15 mouse cellular contexts compared by ENCODE assay signal in genomic region chr16:64275420-64275819, GRCm38 (mm10).
A peak's percentile ranks its signal among the peaks of the same experiment; 100 is the strongest.
DNase-seq lines count a peak whose midpoint lies in the region; ATAC-seq lines count a peak whose summit lies in the region.
"Had no signal": no experiment of that assay in that cellular context is flagged by ENCODE, and none has a peak within 500 bp of the region (broad histone marks: within the 10 kb centered on the region; RNA-seq: fewer than 3 reads in every experiment).

No protein-coding gene starts in this region.

- H3K36me3 ChIP-seq in forebrain, embryonic 14.5 days (ENCODE audit: control insufficient read depth, insufficient read depth, low read length), result no peaks in the 10 kb centered on the region
- H3K36me3 ChIP-seq in hindbrain, embryonic 16.5 days (ENCODE audit: control insufficient read depth, insufficient read depth, low read length), result no peaks in the 10 kb centered on the region
- no peaks in the 10 kb centered on the region for H3K36me3 ChIP-seq in neural tube, embryonic 13.5 days
- H3K36me3 ChIP-seq: heart, embryonic 12.5 days; liver, embryonic 13.5 days; stomach, embryonic 15.5 days had no signal

- H3K4me2 ChIP-seq in forebrain, embryonic 14.5 days (ENCODE audit: low read length), result no peak overlapping the region
- H3K4me2 ChIP-seq in hindbrain, embryonic 16.5 days (ENCODE audit: low read length), result no peak overlapping the region
- H3K4me2 ChIP-seq in neural tube, embryonic 13.5 days, result no peak overlapping the region
- H3K4me2 ChIP-seq: heart, embryonic 12.5 days; liver, embryonic 13.5 days; stomach, embryonic 15.5 days had no signal

- no peaks in the 10 kb centered on the region for H3K27me3 ChIP-seq in forebrain, embryonic 14.5 days (replicated peaks; ENCODE audit: control insufficient read depth, insufficient read depth, low read length)
- H3K27me3 ChIP-seq in hindbrain, embryonic 16.5 days (replicated peaks; ENCODE audit: control insufficient read depth, insufficient read depth, low read length), result no peaks in the 10 kb centered on the region
- no peaks in the 10 kb centered on the region for H3K27me3 ChIP-seq in neural tube, embryonic 13.5 days
- H3K27me3 ChIP-seq: CH12.LX; heart, embryonic 12.5 days; liver, embryonic 13.5 days; stomach, embryonic 15.5 days had no signal

- peak; percentile 93 for ATAC-seq in forebrain, embryonic 14.5 days
- peak; percentile 84; the same call in 1 of the 2 replicates for ATAC-seq in hindbrain, embryonic 16.5 days
- peak; percentile 76 for ATAC-seq in neural tube, embryonic 13.5 days (ENCODE audit: low read depth)
- ATAC-seq: activated CD4-positive, CD25-positive, alpha-beta regulatory T cell, adult 4 months had no signal

- H3K4me3 ChIP-seq in forebrain, embryonic 14.5 days (ENCODE audit: low read depth, low read length), result no peak overlapping the region
- no peak overlapping the region for H3K4me3 ChIP-seq in hindbrain, embryonic 16.5 days (ENCODE audit: low read length)
- H3K4me3 ChIP-seq in neural tube, embryonic 13.5 days, result no peak overlapping the region
- H3K4me3 ChIP-seq: heart, embryonic 12.5 days; liver, embryonic 13.5 days; stomach, embryonic 15.5 days had no signal

- H3K27ac ChIP-seq in forebrain, embryonic 14.5 days (ENCODE audit: low read depth, low read length), result no peak overlapping the region
- no peak overlapping the region for H3K27ac ChIP-seq in hindbrain, embryonic 16.5 days (ENCODE audit: low read depth, low read length)
- no peak overlapping the region for H3K27ac ChIP-seq in neural tube, embryonic 13.5 days (replicated peaks)
- H3K27ac ChIP-seq: liver, embryonic 13.5 days; stomach, embryonic 15.5 days had no signal

- DNase-seq in cerebellum, postnatal 10 days, result peak; percentile 6 to 14
- no peak for DNase-seq in cerebellum, adult 11 months
- peak; percentile 79 for DNase-seq in forebrain, embryonic 14.5 days (ENCODE audit: low spot score)
- DNase-seq in lung, postnatal 4 days, result no peak
- no peak for DNase-seq in kidney, postnatal 36 days
- no peak for DNase-seq in heart, adult 8-10 months (ENCODE audit: low spot score)
- DNase-seq: cerebellum, adult 18-20 months; liver, embryonic 13.5 days; lung, postnatal 10 days had no signal

- WGBS in forebrain, embryonic 14.5 days, result 7% methylated on average over 5 of the region's 5 CpGs
- WGBS in hindbrain, embryonic 16.5 days, result 16% methylated on average over 5 of the region's 5 CpGs
- WGBS in neural tube, embryonic 13.5 days, result 23% methylated on average over 5 of the region's 5 CpGs

- H3K4me1 ChIP-seq in forebrain, embryonic 14.5 days (ENCODE audit: control insufficient read depth, insufficient read depth, low read length), result peaks cover 9% of the 10 kb centered on the region; the same call in 1 of the 2 replicates
- 0 out of 2 replicates have a peak, but pooled peaks cover 2% of the 10 kb centered on the region for H3K4me1 ChIP-seq in hindbrain, embryonic 16.5 days (ENCODE audit: control insufficient read depth, insufficient read depth, low read depth, low read length)
- peaks cover 13% of the 10 kb centered on the region for H3K4me1 ChIP-seq in neural tube, embryonic 13.5 days (replicated peaks)
- H3K4me1 ChIP-seq: heart, embryonic 12.5 days; liver, embryonic 13.5 days; stomach, embryonic 15.5 days had no signal

- H3K9me3 ChIP-seq in forebrain, embryonic 14.5 days (replicated peaks; ENCODE audit: control insufficient read depth, low read length), result no peaks in the 10 kb centered on the region
- H3K9me3 ChIP-seq in hindbrain, embryonic 16.5 days (ENCODE audit: control insufficient read depth, low read length), result no peaks in the 10 kb centered on the region
- no peaks in the 10 kb centered on the region for H3K9me3 ChIP-seq in neural tube, embryonic 13.5 days
- H3K9me3 ChIP-seq: heart, embryonic 12.5 days; liver, embryonic 13.5 days; stomach, embryonic 15.5 days had no signal

- H3K9ac ChIP-seq in forebrain, embryonic 14.5 days (ENCODE audit: low read length), result no peak overlapping the region
- H3K9ac ChIP-seq in hindbrain, embryonic 16.5 days (ENCODE audit: low read depth, low read length), result no peak overlapping the region
- H3K9ac ChIP-seq in neural tube, embryonic 13.5 days, result no peak overlapping the region
- H3K9ac ChIP-seq: heart, embryonic 12.5 days; liver, embryonic 13.5 days; stomach, embryonic 15.5 days had no signal

Comparison
In these comparisons a context has a peak if more than half of its experiments do, and no peak if none do; other contexts are left out.
1. DNase-seq: peak in cerebellum, postnatal 10 days (2 of 2) and forebrain, embryonic 14.5 days (single experiment); none in cerebellum, adult 11 months (single experiment), lung, postnatal 4 days (0 of 2), kidney, postnatal 36 days (0 of 2) and heart, adult 8-10 months (single experiment).
2. Peak in every context shown above with its lines, with median percentiles within 50 percentile points of each other: ATAC-seq.